Mouse (Mus musculus) left cerebral cortex, adult 2 months (tissue): ENCODE measurements at regions not wholly inside any gene's neighbourhood (a gene's known extent, or its start where the extent isn't known, plus 50 kb on each side); places are given as distances from the start of the nearest gene placed in this dataset.

Source experiments
- DNase-seq, 2 experiments: peaks; one replicate each; pipeline ENCODE4 v3.0.0; 2021 to 2022; ENCODE audit warnings: low spot score in 2 of 2, mixed read lengths in 1 of 2; ENCODE audit errors: extremely low spot score in 1 of 2
- H3K27ac ChIP-seq: fragments of 200-600 bp; 2 replicates; pipeline ENCODE4 v1.8.1; 2022
- H3K4me3 ChIP-seq: fragments of 200-600 bp; 2 replicates; pipeline ENCODE4 v1.8.1; 2022
- CTCF ChIP-seq: fragments of 200-600 bp; IDR thresholded peaks from 2 replicates; pipeline ENCODE4 v1.8.1; 2022; ENCODE audit warnings: antibody characterized with exemption, mild to moderate bottlenecking, moderate library complexity
- intact Hi-C: fragments of 180-260 bp; cut with DNase I; formaldehyde crosslinking; loops from one replicate; pipeline ENCODE4 v1.15.1; 2025

- Histone ChIP-seq H3K4me3 (no peak overlapping the region), H3K27ac (no peak overlapping the region)
- DNase-seq, result no peak
- intact Hi-C loops, result no loop called here
- TF ChIP-seq CTCF, result no peak
Measured at GRCm38 (mm10) chr1:128767415-128767814, 175.3 kb upstream of the Cxcr4 start.

GRCm38 (mm10) chr1:128766894-128767268 is 174.8 kb upstream of the Cxcr4 start:
- intact Hi-C loops, result no loop called here
- no peak overlapping the region for H3K27ac ChIP-seq
- DNase-seq, result no peak
- no peak overlapping the region for H3K4me3 ChIP-seq
- TF ChIP-seq CTCF, result no peak

GRCm38 (mm10) chr1:128766193-128766893 is 174.2 kb upstream of the Cxcr4 start:
- Histone ChIP-seq H3K27ac (no peak overlapping the region), H3K4me3 (no peak overlapping the region)
- TF ChIP-seq CTCF, result no peak
- intact Hi-C loops, result no loop called here
- no peak for DNase-seq

- DNase-seq, result no peak
- H3K4me3 ChIP-seq, result no peak overlapping the region
- H3K27ac ChIP-seq, result no peak overlapping the region
- intact Hi-C loops, result no loop called here
- TF ChIP-seq CTCF, result no peak
Measured at GRCm38 (mm10) chr1:128765626-128766025, 173.5 kb upstream of the Cxcr4 start.

- TF ChIP-seq CTCF, result no peak
- intact Hi-C loops, result no loop called here
- no peak for DNase-seq
- Histone ChIP-seq H3K27ac (no peak overlapping the region), H3K4me3 (no peak overlapping the region)
Measured at GRCm38 (mm10) chr1:128765142-128765541, 173.0 kb upstream of the Cxcr4 start.

- no peak for TF ChIP-seq CTCF
Measured at GRCm38 (mm10) chr1:128762854-128763253, 170.8 kb upstream of the Cxcr4 start.

GRCm38 (mm10) chr1:128762076-128762475 is 170.0 kb upstream of the Cxcr4 start:
- no peak for TF ChIP-seq CTCF
- no peak overlapping the region for H3K27ac ChIP-seq
- H3K4me3 ChIP-seq, result no peak overlapping the region
- DNase-seq, result no peak
- intact Hi-C loops, result no loop called here

More at GRCm38 (mm10) chr1:128762854-128763253, 170.8 kb upstream of the Cxcr4 start:
- intact Hi-C loops, result no loop called here
- Histone ChIP-seq H3K4me3 (no peak overlapping the region), H3K27ac (no peak overlapping the region)
- DNase-seq, result no peak

- H3K27ac ChIP-seq, result no peak overlapping the region
- DNase-seq, result no peak
- H3K4me3 ChIP-seq, result no peak overlapping the region
- intact Hi-C loops, result no loop called here
- no peak for TF ChIP-seq CTCF
Measured at GRCm38 (mm10) chr1:128758802-128759481, 166.8 kb upstream of the Cxcr4 start.

- DNase-seq, result no peak
- H3K4me3 ChIP-seq, result no peak overlapping the region
- no peak for TF ChIP-seq CTCF
- intact Hi-C loops, result no loop called here
- no peak overlapping the region for H3K27ac ChIP-seq
Measured at GRCm38 (mm10) chr1:128758294-128758801, 166.3 kb upstream of the Cxcr4 start.

- no peak for TF ChIP-seq CTCF
- no peak for DNase-seq
- Histone ChIP-seq H3K4me3 (no peak overlapping the region), H3K27ac (no peak overlapping the region)
- intact Hi-C loops, result no loop called here
Measured at GRCm38 (mm10) chr1:128753427-128754012, 161.4 kb upstream of the Cxcr4 start.

- intact Hi-C loops, result no loop called here
- DNase-seq, result no peak
- no peak for TF ChIP-seq CTCF
- Histone ChIP-seq H3K4me3 (no peak overlapping the region), H3K27ac (no peak overlapping the region)
Measured at GRCm38 (mm10) chr1:128749437-128749994, 157.4 kb upstream of the Cxcr4 start.

GRCm38 (mm10) chr1:128747196-128747790 is 155.2 kb upstream of the Cxcr4 start:
- no peak overlapping the region for H3K27ac ChIP-seq
- no peak for DNase-seq
- H3K4me3 ChIP-seq, result no peak overlapping the region
- intact Hi-C loops, result no loop called here
- no peak for TF ChIP-seq CTCF
